Mouse (Mus musculus) liver (tissue): ENCODE results near the gene Atp8b4.

ENCODE experiments used
- DNase-seq: peaks from one replicate; pipeline ENCODE4 v3.0.0-alpha.2; 2020; ENCODE audit warnings: mixed read lengths

Gene Atp8b4

DNA sequence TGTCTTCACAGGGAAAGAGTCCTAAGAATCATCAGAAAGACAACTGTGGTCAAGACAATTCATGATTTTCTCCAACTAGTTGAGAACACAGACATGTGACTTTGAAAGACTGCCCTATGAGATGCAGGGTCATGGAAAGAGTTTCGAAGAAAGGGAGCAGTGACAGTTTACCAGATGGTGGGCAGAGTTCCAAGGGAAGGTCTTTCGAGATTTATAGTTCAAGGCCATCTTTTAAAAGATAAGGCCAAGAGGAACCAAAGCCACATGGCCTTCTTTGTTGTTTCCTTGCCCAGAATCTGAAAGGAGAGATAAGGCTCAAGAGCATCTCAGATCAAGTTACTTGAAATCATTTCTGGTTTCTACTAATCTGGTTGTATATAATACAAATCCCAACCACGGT, 225.0 kb downstream of the Atp8b4 start:
- no peak for DNase-seq

DNA sequence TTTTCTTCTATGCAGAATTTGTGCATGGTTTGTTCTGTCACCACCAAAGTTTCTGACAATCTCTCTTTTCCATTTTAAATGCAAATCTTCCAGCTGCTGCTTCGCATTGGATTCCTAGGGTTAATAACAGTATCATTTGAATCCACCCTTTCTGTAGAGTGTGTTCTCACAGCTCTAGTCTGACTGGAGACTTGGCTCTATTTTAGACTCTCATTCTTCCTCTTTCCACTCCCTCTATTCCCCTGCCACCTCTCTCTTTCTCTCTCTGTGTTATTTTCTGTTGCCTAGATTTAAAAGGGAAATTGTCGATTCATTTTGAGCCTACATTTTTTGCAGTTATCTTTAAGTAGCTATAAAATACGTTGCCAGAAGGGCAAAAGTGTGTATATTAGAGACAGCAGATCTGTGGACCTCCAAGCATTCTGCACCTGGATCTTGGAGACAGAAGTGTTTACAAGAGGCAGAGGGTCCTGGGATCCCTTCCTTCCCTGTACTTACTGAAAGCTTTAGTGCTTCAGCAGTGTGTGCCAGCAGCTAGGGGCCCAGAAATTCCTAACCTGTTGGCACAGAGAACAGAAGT, 225.6 kb downstream of the Atp8b4 start:
- no peak for DNase-seq

DNA sequence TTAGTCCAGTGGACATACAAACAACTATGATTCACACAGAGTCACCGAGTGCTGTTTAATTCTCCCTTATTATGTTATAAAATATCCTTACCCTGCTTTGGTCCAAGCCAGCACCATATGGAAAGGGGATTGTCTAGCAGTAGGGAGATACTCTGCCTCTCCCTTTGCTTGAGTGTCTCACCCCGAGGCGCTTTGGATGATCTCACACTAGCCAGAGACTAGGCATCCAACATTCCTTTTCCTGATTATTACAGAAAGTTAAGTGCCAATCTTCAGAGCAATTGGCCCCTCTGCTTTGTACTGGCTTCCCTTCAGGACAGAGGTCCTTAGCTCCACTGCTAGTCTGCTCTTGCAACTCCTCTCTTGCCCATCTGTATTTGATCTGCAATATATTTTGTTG, 226.2 kb downstream of the Atp8b4 start:
- no peak for DNase-seq
